Mouse (Mus musculus): Measurements from ENCODE around the gene Ndel1.

Gene Ndel1

GRCm38 (mm10) chr11:68871748-68872147, at the start of gene Ndel1:
Gene Ndel1 (minus strand): TSS chr11:68871858.
- peak; percentile 29 to 63 for DNase-seq (ENCODE audit: low spot score in 2 of 2)

DNA sequence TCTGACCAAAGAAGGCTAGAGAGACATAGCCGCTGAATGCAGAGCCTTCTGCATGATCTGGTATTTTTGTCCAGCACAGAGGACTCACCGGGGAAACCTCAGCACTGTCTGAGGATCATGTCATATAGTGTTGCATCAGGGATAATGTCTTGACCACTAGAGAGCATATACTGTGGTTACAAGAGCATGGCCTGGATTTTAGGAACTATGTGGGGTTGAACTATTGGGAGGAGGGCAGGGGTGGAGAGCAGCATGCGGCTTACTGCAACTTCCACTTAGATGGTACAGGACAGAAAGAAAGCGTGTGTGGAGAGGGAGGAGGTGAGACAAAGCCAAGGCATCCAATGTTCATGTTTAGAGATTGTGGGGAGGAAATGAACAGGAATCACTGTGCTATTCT, 42.9 kb upstream of the Ndel1 start:
- no peak for DNase-seq (ENCODE audit: low spot score in 2 of 2)

DNA sequence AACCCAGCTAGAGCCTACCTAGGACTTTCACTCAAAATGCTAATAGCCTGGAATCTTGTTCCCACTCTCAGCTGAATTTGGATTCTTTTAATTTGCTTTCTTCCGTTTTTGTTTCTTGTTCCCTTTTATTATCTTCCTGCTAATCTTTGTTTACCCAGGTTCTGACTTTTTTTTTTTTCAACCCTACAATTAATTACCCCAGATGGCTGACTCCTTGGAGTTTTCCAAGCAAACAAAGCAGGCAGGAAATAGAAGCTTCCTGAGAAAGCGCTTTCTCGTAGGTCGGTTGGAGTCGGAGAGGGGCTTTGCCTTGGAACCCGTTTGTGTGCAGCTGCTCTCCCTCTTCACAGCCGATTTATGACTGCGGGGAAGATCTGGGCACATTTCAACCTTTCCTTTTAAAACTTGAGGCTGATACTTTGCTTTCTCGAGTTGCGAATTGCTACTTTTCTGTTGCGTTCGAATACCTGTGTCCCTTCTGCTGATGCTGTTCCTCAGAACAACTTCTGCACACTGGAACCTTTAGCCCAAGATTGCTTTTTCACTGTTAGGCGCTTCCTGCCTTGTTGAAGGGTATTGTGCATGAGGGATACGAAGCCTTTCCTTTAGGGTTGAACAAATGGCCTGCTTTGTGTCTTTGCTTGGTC, 40.0 kb upstream of the Ndel1 start:
- DNase-seq (ENCODE audit: low spot score in 2 of 2) = no peak

DNA sequence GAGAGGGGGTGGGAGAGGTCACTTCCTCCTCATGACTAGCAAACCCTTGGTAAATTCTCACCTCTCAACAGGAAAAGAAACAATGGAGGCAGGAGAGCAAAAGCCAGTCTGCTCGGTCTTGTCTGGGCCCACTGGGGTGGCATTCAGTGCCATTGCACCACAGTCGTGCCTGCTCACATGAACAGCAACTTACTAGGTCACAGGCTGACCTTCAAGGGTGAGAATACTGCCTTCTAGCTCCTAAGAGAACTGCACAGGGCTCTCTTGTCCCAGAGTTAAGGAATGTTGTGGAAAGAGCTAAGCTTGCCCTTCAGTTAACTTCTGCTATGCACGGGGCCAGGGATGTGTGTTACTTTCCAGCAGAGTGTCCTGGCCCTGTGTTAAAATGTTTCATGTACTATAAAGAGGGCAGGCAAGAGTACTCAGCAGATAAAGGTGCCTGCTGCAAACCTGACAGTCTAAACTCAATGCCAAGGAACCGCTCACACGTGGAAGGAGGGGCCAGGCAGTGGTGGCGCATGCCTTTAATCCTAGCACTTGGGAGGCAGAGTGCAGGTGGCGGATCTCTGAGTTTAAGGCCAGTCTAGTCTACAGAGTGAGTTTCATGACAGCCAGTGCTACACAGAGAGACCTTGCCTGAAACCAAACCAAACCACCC, 37.3 kb upstream of the Ndel1 start:
- DNase-seq (ENCODE audit: low spot score in 2 of 2) = no peak

DNA sequence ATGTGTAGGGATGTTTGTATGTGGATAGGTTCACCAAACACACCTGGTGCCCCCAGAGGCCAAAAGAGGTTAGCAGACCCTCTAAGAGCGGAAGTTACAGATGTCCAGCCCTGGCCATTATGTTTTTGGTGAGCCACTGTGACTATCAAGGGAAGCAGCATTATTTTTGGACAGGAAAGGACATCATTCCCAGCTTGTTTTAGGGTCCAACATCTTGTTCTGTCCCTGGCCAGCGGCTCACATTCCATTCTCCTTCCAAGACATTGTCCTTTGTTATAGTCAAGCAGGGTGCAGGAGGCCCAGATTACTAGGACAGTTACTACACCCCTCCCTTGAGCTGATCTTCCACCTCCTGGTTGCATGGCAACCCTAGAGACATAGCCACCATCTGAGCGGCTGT, 35.6 kb upstream of the Ndel1 start:
- DNase-seq (ENCODE audit: low spot score in 2 of 2) = no peak

DNA sequence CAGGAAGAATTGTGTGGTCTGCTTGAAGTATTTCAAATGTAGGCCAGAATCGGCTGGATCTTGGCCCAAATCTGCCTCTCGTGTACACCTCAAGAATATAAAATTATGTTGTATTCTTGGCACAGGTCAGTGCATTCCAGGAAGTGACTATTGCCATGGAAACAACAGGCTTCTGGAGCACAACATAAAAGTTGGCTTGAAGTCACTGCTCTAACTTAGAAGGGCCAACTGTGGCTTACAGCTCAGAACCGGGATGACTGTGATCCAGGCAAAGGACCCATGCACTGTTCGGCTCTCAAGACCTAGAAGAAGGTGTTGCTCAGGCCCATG, 34.8 kb upstream of the Ndel1 start:
- DNase-seq (ENCODE audit: low spot score in 2 of 2) = no peak

- no peak for DNase-seq (ENCODE audit: low spot score in 2 of 2)
Observed at GRCm38 (mm10) chr11:68905665-68906460, 34.2 kb upstream of the Ndel1 start.

DNA sequence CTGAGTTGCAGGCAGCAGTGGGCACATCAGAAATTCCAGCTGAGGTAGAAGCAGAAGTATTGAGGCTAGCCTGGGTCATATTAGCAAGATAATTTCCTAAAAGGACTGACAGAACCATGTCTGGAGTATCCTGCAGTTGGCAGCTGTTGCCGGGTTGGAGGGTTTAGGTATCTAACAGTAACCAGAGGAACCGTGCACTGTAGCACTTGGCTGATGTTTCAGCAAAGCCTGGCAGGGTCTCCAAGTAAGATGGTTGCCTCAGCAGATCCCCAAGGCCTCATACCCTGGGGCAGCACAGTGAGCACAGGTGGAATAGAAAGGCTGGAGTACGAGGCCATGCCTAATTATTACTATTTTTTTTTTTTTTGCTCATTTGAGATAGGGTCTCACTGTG, 33.5 kb upstream of the Ndel1 start:
- no peak for DNase-seq (ENCODE audit: low spot score in 2 of 2)

- peak in 1 of 2 experiments; percentile 24 for DNase-seq (ENCODE audit: low spot score in 2 of 2)
Observed at GRCm38 (mm10) chr11:68904375-68905137, 32.9 kb upstream of the Ndel1 start.

- DNase-seq (ENCODE audit: low spot score in 2 of 2) = no peak
Observed at GRCm38 (mm10) chr11:68903775-68904174, 32.1 kb upstream of the Ndel1 start.

DNA sequence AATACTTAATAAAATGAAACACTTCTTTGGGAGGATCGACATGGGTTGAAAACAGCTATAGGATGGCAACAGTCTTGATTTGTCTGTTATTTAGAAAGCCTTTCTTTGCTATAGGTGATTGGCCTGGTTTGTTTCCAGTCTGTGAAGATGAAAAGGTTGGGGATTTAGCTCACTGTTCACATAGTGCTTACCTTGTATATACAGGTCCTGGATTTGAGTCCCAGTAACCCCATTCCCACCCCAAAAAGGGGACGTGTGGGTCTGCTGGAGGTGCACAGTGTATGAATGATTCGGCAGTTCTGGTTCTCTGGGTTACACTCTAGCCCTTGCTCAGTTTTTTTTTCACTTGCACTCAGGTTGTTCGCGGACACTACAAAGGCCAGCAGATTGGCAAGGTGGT, 31.2 kb upstream of the Ndel1 start:
- no peak for DNase-seq (ENCODE audit: low spot score in 2 of 2)

DNA sequence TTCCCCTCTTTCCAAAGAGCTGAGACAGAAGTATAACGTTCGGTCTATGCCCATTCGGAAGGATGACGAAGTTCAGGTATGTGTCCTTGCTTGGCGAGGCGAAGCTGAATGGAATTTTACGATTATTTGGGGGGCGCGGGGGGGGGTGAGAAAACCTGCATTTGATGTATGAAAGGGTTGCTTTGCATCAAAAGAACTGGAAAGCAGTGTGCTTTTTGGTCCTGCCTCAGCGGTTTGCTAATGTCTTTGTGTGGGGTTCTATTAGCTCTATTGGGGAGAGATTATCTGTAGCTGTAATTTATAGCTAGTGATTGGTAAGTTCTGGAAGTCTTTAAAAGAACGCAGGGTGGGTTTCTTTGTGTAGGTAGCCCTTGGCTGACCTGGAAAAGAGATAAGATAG, 30.7 kb upstream of the Ndel1 start:
- DNase-seq (ENCODE audit: low spot score in 2 of 2) = no peak

- no peak for DNase-seq (ENCODE audit: low spot score in 2 of 2)
Observed at GRCm38 (mm10) chr11:68902047-68902364, 30.3 kb upstream of the Ndel1 start.

- DNase-seq (ENCODE audit: low spot score in 2 of 2) = peak; percentile 95 to 98
Observed at GRCm38 (mm10) chr11:68901351-68902046, 29.8 kb upstream of the Ndel1 start, which contains the start of gene Rpl26. Gene Rpl26 (plus strand): TSS chr11:68901583.

GRCm38 (mm10) chr11:68900519-68901350, 29.1 kb upstream of the Ndel1 start:
- DNase-seq (ENCODE audit: low spot score in 2 of 2) = no peak

DNA sequence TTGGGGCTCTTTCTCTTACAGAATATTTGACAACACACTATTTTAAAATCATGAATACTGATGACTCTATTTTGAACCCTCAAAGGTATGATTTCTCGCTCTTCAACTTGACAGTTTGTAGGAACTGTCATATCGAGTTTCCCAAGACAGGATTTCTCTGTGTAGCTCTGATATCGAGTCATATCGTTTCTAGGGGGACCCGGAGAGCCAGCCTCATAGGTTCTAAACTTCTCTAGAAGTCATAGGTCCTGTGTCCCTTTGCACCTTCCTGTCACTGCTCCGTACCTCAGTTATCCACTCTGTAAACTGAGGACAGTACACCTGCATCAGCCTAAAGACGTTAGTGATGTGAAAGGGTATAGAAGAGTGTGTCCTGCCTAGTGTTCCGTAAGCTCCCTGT, 28.2 kb upstream of the Ndel1 start:
- DNase-seq (ENCODE audit: low spot score in 2 of 2) = no peak

DNA sequence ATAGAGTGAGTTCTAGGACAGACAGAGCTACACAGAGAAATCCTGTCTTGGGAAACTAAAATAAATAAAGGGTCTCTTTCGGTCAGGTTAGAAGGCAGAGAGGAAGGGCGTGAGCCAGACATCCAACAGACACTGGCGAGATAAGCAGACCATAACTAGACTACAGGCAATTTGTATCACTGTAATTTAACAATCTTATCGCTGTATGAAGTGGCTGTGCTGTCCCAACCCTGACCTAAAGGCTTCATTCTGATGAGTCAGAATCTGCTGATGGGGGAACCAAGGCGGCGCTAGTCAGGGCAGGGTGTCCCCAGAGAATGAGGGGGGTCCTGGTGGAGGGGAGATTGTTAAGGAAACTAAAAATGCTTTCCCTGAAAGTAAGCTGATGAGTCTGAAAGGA, 27.1 kb upstream of the Ndel1 start:
- no peak for DNase-seq (ENCODE audit: low spot score in 2 of 2)

- DNase-seq (ENCODE audit: low spot score in 2 of 2) = no peak
Observed at GRCm38 (mm10) chr11:68897838-68898237, 26.2 kb upstream of the Ndel1 start.

GRCm38 (mm10) chr11:68897120-68897519, 25.5 kb upstream of the Ndel1 start:
- DNase-seq (ENCODE audit: low spot score in 2 of 2) = no peak

GRCm38 (mm10) chr11:68896247-68896646, 24.6 kb upstream of the Ndel1 start:
- DNase-seq (ENCODE audit: low spot score in 2 of 2) = no peak

All from urinary bladder, adult 18-20 months (tissue).